Mouse (Mus musculus) kidney, postnatal 0 days (tissue): ENCODE results near the gene Gm20388. TPM values are rescaled to one million over a fixed set of nuclear protein-coding genes. Genes with fewer than 3 reads are reported as not detected.

Source experiments
- ATAC-seq: fragments of 200-750 bp; cut with Nextera tagmentation; replicated peaks from 2 replicates; pipeline ENCODE4 v1.8.0; 2017; ENCODE audit warnings: low read depth, moderate number of reproducible peaks, moderate TSS enrichment, moderate library complexity; ENCODE audit not compliant: low FRiP score
- DNase-seq: peaks from one replicate; pipeline ENCODE4 v3.0.0-alpha.2; 2016; ENCODE audit warnings: low spot score
- H3K27ac ChIP-seq: fragments of 300-500 bp; sonication (generic); 2 replicates; pipeline ENCODE4 v1.5.1; 2014; ENCODE audit warnings: mild to moderate bottlenecking
- H3K27me3 ChIP-seq: fragments of 300-500 bp; sonication (generic); 2 replicates; pipeline ENCODE4 v1.6.1; 2014; ENCODE audit warnings: low read length, mixed read lengths; ENCODE audit not compliant: insufficient read depth
- H3K36me3 ChIP-seq: fragments of 300-500 bp; sonication (generic); 2 replicates; pipeline ENCODE4 v1.6.1; 2014; ENCODE audit warnings: low read length, mixed read lengths; ENCODE audit not compliant: insufficient read depth
- H3K4me1 ChIP-seq: fragments of 300-500 bp; sonication (generic); replicated peaks from 2 replicates; pipeline ENCODE4 v1.6.1; 2014; ENCODE audit warnings: antibody characterized with exemption, low read length, mixed read lengths; ENCODE audit not compliant: insufficient read depth
- H3K4me2 ChIP-seq: fragments of 300-500 bp; sonication (generic); 2 replicates; pipeline ENCODE4 v1.6.1; 2014; ENCODE audit warnings: mild to moderate bottlenecking, low read length, moderate library complexity, mixed read lengths
- H3K4me3 ChIP-seq: fragments of 300-500 bp; sonication (generic); replicated peaks from 2 replicates; pipeline ENCODE4 v1.5.1; 2014; ENCODE audit warnings: low read depth, low read length
- H3K9ac ChIP-seq: fragments of 300-500 bp; sonication (generic); 2 replicates; pipeline ENCODE4 v1.6.1; 2014; ENCODE audit warnings: low read depth, low read length
- H3K9me3 ChIP-seq: fragments of 300-500 bp; sonication (generic); replicated peaks from 2 replicates; pipeline ENCODE4 v1.6.1; 2016; ENCODE audit warnings: low read length, inconsistent platforms, mixed read lengths
- CTCF ChIP-seq: IDR thresholded peaks from 2 replicates; pipeline ENCODE4 v1.5.1; 2016; ENCODE audit warnings: antibody characterized with exemption, low read depth, mild to moderate bottlenecking, moderate library complexity
- WGBS: fragments of 180-500 bp; shearing (Covaris S2); extraction: QIAGEN DNeasy Blood & Tissue Kit; methylation state at CpG from one replicate; pipeline ENCODE4 v1.1.7; 2014; 5-methylcytosine and 5-hydroxymethylcytosine counted together
- polyA plus RNA-seq: library from polyadenylated mRNA; unstranded; fragments of >200 nt; fragmentation: Nextera tagmentation; extraction: Ambion mirVana; gene quantifications from 2 replicates; pipeline ENCODE4 v1.2.1, GENCODE M21; 2015

The Gm20388 gene
- polyA plus RNA-seq, 1 experiment from 2014 or later: not detected

GRCm38 (mm10) chr8:123859648-123860259, 3949.1 kb downstream of the Gm20388 start, which contains the start of gene Ccsap:
Ccsap (minus strand) TSS chr8:123860209.
- TF ChIP-seq CTCF: no peak
- H3K4me1 ChIP-seq: no peaks in the 10 kb centered on the region
- peak within 1 kb of the TSS; percentile 98 for H3K4me2 ChIP-seq
- under 1% methylated on average over 48 of the region's 48 CpGs for WGBS
- H3K27me3 ChIP-seq: no peaks in the 10 kb centered on the region
- DNase-seq (peak; percentile 21), ATAC-seq (peak; percentile 37)
- H3K4me3 ChIP-seq: peak within 1 kb of the TSS; percentile 84
- peak within 1 kb of the TSS; percentile 64 for H3K9ac ChIP-seq
- no peaks in the 10 kb centered on the region for H3K36me3 ChIP-seq
- H3K27ac ChIP-seq: no peak within 1 kb of the TSS
- H3K9me3 ChIP-seq: no peaks in the 10 kb centered on the region

DNA sequence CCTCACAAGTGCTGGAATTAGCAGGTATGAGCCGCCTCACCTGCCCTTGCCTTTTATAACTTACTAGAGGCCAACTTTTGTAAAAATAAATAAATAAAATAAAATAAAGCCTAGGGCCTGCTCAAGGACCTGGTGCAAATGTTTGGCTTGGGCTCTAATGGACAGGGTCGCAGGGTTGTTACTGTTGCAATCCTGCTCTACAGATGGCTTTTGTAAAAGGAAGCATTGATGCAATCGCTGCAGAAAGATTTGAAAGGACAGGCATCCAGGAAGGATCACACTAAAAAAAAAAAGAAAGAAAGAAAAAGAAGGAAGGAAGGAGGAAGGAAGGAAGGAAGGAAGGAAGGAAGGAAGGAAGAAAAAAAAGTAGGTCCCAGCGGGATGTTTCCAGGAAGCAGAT, 3949.7 kb downstream of the Gm20388 start:
- DNase-seq: no peak
- no peaks in the 10 kb centered on the region for H3K9me3 ChIP-seq
- no peak overlapping the region for H3K27ac ChIP-seq
- no peaks in the 10 kb centered on the region for H3K27me3 ChIP-seq
- no peak for ATAC-seq
- H3K36me3 ChIP-seq: no peaks in the 10 kb centered on the region
- no peak for TF ChIP-seq CTCF
- H3K4me3 ChIP-seq: no peak overlapping the region
- 71% methylated on average over 4 of the region's 4 CpGs for WGBS
- H3K4me1 ChIP-seq: no peaks in the 10 kb centered on the region
- H3K4me2 ChIP-seq: no peak overlapping the region
- no peak overlapping the region for H3K9ac ChIP-seq

DNA sequence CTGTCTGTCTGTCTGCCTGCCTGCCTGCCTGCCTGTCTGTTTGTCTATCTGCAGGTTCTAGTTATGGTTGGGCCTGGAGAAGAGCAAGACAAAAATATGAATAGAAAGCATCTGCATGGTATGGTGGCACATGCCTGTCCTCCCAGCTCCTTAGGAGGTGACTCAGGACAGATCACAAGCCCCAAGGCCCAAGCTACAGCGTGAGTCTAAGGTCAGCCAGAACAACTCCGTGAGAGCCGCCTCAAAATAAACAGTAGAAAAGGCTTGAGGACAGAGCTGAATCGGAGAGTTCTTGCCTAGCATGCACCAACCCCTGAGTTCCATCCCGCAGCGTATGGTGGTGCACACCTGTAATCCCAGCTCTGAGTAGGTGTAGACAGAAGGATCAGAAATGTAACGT, 3955.1 kb downstream of the Gm20388 start:
- Histone ChIP-seq H3K27me3 (no peaks in the 10 kb centered on the region), H3K27ac (no peak overlapping the region), H3K9me3 (no peaks in the 10 kb centered on the region), H3K9ac (no peak overlapping the region), H3K4me3 (no peak overlapping the region), H3K4me2 (no peak overlapping the region), H3K36me3 (no peaks in the 10 kb centered on the region), H3K4me1 (no peaks in the 10 kb centered on the region)
- ATAC-seq: no peak
- no peak for DNase-seq
- 71% methylated on average over 7 of the region's 7 CpGs for whole genome bisulfite sequencing
- no peak for TF ChIP-seq CTCF

DNA sequence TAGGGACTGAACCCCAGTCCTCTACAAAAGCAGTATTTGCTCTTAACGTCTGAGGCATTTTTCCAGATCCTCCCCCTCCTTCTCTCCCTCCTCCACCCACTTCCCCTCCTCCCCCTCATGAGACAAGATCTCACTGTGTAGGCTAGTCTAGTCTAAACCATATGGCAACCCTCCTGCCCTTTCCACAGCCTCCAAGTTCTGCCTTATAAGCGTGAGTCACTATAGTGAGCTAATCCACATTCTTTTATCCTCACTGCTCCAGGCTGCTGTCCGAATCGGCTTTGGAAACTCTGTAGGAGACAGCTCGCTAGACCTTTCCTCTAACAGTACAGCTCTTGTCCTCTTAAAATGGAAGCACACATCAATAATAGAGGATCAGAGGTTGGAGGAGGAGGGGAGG, 3956.3 kb downstream of the Gm20388 start:
- H3K4me3 ChIP-seq: no peak overlapping the region
- H3K4me1 ChIP-seq: no peaks in the 10 kb centered on the region
- no peaks in the 10 kb centered on the region for H3K9me3 ChIP-seq
- TF ChIP-seq CTCF: no peak
- no peaks in the 10 kb centered on the region for H3K27me3 ChIP-seq
- ATAC-seq (no peak), DNase-seq (no peak)
- H3K27ac ChIP-seq: no peak overlapping the region
- H3K36me3 ChIP-seq: no peaks in the 10 kb centered on the region
- 34% methylated on average over 5 of the region's 5 CpGs for WGBS
- H3K9ac ChIP-seq: no peak overlapping the region
- H3K4me2 ChIP-seq: no peak overlapping the region

DNA sequence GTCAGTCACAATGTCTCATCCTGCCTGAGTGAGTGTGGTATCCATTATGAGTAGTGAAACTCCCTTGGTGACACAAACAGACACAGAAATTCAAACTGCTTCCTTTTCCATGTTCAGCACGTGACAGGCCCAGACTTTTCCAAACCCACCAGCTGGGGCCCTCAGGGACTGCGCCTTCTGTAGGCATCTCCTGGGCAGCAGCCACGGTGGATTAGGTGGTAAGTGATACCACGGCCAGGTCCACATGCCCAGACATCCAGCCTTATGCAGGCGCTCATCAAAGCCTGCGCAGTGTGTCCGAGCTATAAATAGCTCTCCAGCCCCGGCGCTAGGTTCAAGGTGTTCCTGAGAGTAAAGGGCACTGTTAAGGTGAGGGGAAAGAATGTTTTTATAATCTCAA, 3961.4 kb downstream of the Gm20388 start:
- Histone ChIP-seq H3K4me1 (no peaks in the 10 kb centered on the region), H3K9me3 (no peaks in the 10 kb centered on the region), H3K27ac (no peak overlapping the region), H3K9ac (no peak overlapping the region), H3K27me3 (no peaks in the 10 kb centered on the region), H3K36me3 (no peaks in the 10 kb centered on the region), H3K4me3 (no peak overlapping the region), H3K4me2 (no peak overlapping the region)
- no peak for TF ChIP-seq CTCF
- ATAC-seq (no peak), DNase-seq (no peak)
- WGBS: 67% methylated on average over 9 of the region's 9 CpGs

GRCm38 (mm10) chr8:123873364-123873763, 3962.7 kb downstream of the Gm20388 start:
- Histone ChIP-seq H3K9ac (no peak overlapping the region), H3K4me2 (no peak overlapping the region), H3K9me3 (no peaks in the 10 kb centered on the region), H3K27me3 (no peaks in the 10 kb centered on the region), H3K36me3 (no peaks in the 10 kb centered on the region), H3K4me1 (no peaks in the 10 kb centered on the region), H3K27ac (no peak overlapping the region), H3K4me3 (no peak overlapping the region)
- 63% methylated on average over 6 of the region's 6 CpGs for WGBS
- no peak for TF ChIP-seq CTCF
- no peak for ATAC-seq
- DNase-seq: no peak

GRCm38 (mm10) chr8:123874324-123874723, 3963.7 kb downstream of the Gm20388 start:
- H3K9ac ChIP-seq: no peak overlapping the region
- H3K4me2 ChIP-seq: no peak overlapping the region
- no peaks in the 10 kb centered on the region for H3K9me3 ChIP-seq
- no peak overlapping the region for H3K27ac ChIP-seq
- ATAC-seq (no peak), DNase-seq (no peak)
- H3K36me3 ChIP-seq: no peaks in the 10 kb centered on the region
- no peak for TF ChIP-seq CTCF
- no peaks in the 10 kb centered on the region for H3K4me1 ChIP-seq
- no peak overlapping the region for H3K4me3 ChIP-seq
- WGBS: 80% methylated on average over 11 of the region's 11 CpGs
- H3K27me3 ChIP-seq: no peaks in the 10 kb centered on the region
